Mouse (Mus musculus) thymus, postnatal 14 days (tissue): ENCODE measurements at regions not wholly inside any gene's neighbourhood (a gene's known extent, or its start where the extent isn't known, plus 50 kb on each side); places are given as distances from the start of the nearest gene placed in this dataset.

Experiments
- DNase-seq: peaks from one replicate; pipeline ENCODE4 v3.0.0; 2021

- DNase-seq = no peak
Measured at GRCm38 (mm10) chr14:103929734-103930364, 85.6 kb upstream of the Ednrb start.

GRCm38 (mm10) chr14:103929155-103929729, 85.0 kb upstream of the Ednrb start:
- no peak for DNase-seq

GRCm38 (mm10) chr14:103920169-103920568, 76.0 kb upstream of the Ednrb start:
- DNase-seq = no peak

GRCm38 (mm10) chr14:103919380-103919779, 75.2 kb upstream of the Ednrb start:
- no peak for DNase-seq

DNA sequence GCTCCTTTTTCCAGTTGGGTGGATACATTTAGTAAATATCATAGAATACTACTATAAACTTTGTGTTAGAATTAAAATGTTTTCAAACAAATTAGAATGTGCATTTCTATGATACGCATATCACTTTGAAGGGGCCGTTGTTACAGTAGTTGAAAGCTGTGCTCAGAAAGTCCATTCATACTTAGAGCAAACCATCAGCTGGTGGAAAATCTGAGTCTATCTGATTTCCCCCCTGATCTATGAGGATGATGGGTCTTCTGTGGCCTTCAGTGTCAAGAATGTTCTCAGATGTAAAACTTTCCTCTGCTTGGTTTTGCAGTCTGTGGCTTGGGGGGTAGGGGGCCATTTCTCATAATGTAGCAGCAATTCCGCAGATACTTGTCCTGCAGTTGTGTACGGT, 69.3 kb upstream of the Ednrb start:
- no peak for DNase-seq

DNA sequence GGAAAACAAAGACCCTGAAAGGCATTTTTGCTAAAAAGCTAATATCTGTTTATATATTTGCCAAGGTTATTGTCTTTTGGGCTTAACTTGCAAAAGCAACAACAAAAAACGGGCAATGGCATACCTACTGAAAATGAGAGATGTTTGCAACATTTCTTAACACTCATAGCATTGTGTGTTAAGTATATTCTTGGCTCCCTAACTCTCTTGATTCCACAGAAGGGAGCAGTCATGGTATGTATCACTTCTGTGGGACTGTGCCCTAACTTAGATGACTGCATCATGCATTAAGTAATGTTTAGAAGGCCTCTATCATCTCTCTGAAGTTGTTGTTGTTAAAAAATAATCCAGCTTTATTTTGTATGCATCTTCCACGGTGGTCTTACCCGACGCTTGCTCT, 67.5 kb upstream of the Ednrb start:
- DNase-seq = no peak

DNA sequence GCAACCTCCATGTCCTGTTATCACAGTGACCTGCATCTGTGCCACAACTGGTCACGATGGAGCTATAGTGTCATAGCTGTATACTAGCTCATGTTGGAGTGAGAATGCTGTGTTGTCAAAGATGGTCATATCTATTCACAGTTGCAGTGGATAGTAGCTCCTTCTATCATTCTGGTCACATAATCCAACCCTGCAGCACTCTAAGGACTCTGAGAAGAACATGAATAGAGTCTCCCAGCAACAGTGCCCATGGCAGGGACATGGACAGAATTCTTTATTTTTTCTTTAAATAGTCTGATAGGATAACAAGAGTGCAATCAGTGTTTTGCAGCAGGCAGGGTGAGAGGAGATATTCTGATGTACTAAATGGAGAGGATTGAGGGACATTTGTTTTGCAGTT, 67.1 kb upstream of the Ednrb start:
- DNase-seq = no peak

GRCm38 (mm10) chr14:103906417-103907070, 62.3 kb upstream of the Ednrb start:
- no peak for DNase-seq

GRCm38 (mm10) chr14:103900817-103901216, 56.6 kb upstream of the Ednrb start:
- no peak for DNase-seq

GRCm38 (mm10) chr14:103899111-103899814, 55.1 kb upstream of the Ednrb start:
- DNase-seq = no peak

- DNase-seq = no peak
Measured at GRCm38 (mm10) chr14:103898689-103899088, 54.5 kb upstream of the Ednrb start.

GRCm38 (mm10) chr14:103895261-103895660, 51.1 kb upstream of the Ednrb start:
- DNase-seq = no peak
